Mouse (Mus musculus): ENCODE measurements around the gene Barhl1.

The Barhl1 gene

DNA sequence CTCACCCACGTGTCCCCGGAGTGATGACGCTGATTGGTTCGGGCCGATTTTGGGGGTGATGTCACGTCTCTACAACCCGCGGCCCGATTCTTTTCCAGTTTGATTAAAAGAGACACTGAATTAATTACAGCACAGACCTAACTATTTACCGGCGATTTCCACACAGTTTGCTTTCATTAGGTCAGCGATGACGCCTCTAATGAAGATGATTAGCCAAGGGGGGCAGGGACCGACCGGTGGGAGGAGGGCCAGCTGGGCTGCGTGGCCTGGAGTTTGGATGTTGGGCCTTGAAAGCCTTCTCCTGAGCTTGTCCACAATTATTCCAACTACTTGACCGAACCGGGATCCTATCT is at the start of gene Barhl1:
Barhl1 (minus strand) TSS at position 156 of the 353 bp plus-strand sequence.
- DNase-seq, result peak; percentile 79

DNA sequence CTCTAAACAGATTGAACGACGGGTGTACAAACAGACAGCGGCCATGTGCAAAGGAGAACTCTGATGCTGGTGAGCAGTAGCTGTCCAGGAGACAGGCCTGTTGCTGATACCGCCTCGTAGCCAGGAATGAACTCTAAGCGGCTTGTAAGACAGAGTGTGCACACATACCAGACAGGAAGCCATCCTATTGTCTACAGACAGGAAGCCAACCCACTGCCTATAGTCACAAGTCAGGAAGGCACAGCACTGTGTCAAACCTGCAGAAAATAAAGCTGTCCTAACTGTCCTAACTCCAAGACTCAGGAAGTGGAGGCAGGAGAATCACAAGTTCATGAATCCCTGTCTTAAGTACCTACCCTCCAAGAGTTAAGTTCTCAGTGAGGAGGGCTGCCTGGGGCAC is 47.1 kb upstream of the Barhl1 start:
- no peak for DNase-seq

DNA sequence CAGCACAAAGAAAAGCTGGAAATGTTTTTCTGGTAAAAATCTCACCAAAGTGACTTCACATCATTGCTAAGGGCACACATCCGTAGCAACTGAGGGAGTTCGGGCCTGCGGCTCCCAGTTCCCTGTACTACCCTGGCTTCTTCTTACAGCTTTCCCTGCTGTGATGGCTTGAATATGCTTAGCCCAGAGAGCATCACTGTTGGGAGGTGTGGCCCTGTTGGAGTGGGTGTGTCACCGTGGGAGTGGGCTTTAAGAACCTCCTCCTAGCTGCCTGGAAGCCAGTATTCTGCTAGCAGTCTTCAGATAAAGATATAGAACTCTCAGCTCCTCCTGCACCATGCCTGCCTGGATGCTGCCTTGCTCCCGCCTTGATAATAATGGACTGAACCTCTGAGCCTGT is 45.2 kb upstream of the Barhl1 start:
- no peak for DNase-seq

DNA sequence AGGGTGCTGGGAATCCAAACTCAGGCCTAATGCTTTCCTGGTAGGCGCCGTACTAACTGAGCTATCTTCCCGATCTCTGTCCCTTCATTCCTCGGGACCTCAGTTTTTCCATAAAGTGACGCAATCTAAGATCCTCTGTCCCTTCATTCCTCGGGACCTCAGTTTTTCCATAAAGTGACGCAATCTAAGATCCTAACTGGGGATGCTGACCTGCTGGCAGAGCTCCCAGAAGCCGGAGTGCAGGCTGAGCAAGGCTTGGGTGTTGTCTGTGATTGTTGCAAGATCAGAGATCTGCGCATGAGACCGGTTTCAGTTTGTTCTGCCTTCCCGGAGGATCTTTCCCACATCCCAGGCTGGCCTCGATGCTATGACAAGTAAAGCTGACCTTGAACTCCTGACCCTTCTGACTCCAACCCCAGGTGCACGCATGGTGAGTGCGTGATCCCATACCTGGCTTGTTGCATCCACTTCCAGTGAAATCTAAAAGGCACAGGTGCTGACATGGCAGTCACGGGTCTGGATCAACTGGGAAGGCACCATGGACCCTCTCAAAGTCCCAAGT is 44.6 kb upstream of the Barhl1 start:
- DNase-seq, result no peak

DNA sequence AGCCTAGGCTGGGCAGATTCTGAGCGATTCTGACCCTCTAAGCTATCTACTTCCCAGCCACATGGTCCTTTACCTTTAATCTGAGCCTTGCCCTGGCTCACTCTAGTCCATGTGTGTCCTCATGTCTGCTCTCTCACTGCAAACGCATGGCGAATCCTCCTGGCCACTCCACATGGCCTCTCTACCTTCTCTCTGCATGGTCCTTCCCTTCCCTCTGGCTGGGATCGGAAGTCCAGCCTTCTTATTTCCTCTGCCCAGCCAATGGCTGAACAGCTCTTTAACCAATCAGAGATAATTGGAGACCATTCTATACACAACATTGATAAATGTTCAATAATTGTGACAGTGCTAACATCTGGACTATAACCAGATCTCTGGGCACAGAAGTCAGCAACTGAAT is 40.4 kb upstream of the Barhl1 start:
- DNase-seq, result no peak

DNA sequence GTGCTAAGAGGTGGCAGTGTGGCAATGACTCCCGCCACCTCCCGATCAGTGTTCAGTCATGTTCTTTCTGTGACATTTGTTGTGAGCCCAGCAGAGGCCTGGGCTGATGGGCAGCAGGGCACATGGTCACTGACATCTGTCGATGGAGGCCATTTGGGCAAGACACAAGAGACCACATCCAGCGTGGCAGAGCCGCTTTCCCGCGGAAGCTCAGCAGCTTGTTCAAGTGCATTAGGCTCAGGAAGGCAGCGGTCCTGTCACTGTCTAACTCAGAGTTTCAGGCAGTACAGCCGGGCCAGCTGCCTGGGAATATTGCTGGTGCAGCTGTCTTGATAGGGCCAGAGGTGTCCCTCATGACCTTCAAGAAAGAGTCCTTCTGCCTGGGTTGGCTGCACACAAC is 38.1 kb upstream of the Barhl1 start:
- no peak for DNase-seq

DNA sequence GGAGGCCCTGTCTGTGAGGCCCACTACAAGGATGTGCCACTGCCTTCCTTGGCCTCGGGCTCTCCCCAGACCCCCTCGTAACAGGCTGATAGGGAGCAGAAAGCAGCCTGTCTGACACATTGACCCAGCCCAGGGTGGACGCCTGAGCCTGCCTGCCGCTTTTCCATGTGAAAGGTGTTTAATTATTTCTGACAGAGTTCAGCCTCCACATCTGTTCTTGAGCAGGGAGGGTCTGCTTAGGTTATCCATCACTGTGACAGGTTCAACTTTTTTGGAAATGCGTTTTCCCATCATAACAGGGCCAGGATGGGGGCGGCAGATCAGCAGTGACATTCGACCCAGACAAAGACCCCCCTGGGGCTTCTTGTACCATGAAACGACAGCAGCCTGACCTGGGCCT is 36.5 kb upstream of the Barhl1 start:
- no peak for DNase-seq

DNA sequence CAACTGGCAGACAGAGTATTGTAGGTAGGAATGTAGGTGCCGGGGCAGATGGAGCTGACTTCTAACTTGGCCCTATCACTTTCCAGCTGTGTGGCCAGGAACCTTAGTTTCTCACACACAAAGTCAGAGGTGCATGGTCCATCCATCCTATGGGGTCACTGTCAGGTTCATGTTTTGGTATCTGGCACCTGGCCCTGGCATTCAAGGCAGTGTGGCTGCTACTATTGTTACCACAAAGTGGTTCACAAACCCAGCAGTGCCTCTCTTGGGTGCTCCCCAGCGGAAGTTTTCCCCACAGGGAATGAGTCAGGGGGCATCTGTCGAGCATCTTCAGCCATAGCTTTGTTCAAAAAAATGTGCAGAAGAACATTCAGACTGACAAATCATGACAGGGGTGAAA is 29.8 kb upstream of the Barhl1 start:
- DNase-seq, result no peak

DNA sequence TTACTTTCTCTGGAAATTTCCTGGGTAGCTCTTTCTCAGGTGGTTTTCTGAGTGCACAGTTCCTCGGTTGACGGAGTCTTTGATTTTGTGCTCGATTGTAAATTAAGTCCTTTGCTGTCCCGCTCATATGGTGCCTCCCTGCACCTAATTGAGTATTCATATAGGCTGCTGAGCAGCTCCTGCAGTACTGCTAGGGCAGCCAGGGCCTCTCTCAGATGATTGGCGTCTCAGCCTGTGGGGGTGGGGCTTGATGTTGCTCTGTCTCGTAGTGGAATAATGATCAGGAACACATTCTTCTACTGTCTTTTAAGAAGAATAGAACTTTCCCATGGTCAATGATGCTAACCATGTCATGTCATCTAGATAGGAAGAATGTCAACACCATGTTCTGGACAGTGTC is 28.9 kb upstream of the Barhl1 start:
- DNase-seq, result no peak

DNA sequence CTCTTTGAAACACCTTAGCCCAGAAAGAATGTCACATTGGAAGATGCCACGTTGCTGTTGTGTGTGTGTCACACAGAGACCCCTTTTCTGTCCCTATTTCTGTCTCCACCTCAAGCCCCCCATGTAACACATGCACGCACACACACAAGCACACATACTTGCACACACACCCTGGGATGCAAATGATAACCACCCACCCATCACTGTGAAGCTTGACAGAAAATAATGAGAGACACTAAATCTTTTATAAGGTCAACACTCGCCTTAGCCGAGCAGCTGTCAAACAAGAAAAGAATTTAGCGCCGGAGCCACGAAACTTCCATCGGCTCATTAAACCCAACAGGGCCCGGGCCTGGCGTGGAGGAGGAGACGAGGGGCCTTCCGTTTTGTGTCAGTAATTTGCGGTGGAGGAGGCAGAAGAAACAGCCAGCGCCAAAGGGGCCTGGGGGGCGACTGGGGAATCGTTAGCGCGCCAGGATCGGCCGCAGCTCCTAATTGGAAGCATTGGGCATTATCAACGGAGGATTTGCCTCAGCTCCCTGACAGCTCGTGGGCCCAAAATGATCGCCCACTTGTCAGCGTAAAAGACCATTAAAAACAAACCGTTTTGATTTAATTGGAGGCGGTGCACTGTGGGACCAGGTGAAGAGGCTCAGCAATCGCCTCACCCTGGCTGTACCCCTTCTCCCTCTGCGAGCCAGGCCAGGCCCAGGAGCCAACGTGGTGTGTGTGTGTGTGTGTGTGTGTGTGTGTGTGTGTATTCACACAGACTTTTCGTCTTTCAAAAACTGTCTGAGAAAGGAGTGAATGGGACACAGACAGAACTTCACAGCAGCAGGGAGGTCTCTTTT is 27.4 kb upstream of the Barhl1 start:
- no peak for DNase-seq

DNA sequence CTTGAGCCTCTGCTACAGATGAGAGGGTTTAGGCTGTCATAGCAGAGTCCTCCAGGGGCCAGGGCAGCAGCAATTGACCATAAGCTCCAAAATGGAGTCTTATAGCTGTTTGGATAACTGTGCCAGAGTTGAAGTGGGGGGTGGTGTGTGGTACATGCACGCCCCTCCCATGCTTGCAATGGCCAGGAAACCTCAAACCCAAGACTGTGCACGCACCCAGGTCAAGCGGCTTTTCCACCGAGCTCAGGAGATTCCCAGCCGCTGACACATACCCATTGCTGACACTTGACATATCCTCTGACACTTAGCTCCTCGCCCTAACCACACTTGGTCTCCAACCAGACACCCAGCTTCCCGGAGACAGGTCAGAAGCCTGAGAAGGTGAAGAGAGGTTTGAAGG is 22.5 kb upstream of the Barhl1 start:
- no peak for DNase-seq

DNA sequence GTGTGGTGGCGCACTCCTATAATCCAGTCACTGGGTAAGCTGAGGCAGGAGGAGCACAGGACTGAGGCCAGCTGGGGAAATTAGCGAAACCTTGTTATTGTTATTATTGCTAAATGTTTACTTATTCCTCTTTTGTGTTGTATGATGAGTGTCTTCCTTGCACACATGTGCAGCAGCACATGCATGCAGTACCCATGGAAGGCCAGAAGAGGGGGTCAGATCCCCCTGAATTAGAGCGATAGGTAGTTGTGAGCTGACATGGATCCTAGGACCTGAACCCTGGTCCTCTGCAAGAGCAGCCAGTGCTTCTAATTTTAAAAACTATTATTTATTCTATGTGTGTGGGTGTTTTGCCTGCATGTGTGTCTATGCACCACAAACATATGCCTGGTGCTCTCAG is 14.1 kb upstream of the Barhl1 start:
- DNase-seq, result no peak

DNA sequence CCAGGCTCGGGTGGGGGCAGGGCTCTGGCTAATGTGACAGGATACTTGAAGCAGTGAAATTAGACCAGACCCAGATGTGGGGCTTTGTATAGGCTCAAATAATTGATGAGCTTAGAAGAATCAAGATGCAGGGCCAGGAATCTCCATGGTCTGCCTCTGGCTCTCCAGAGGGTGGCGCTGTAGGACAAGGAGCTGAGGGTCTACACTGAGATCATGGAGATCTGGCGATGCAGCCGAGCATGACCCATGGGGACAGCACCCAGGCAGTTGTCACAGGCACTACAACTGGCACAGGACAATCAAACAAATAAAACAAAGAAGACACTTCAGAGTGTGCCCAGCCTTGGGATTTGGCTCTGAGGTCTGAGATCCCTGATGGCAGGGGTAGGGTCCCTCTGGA is 7.4 kb upstream of the Barhl1 start:
- peak; percentile 63 for DNase-seq

DNA sequence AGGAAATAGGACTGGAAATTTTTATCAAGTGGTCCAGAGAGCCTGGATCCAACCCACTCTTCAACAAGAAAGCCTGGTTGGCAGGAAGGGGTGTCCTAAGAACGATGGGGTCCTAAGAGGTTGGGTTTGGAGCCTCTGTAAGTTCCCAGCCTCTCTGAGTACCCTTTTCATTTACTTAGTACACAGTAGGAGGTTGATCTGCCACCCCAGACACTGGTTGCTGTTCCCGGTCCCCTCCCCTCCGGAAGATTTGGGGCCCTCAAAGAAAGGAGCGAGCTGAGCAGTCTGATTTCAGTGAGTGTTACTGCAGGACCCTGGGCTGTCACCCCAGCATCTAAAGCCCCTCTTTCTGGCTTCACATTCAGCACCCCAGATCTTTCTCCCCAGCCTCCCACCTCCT is 2.5 kb upstream of the Barhl1 start:
- DNase-seq, result no peak

DNA sequence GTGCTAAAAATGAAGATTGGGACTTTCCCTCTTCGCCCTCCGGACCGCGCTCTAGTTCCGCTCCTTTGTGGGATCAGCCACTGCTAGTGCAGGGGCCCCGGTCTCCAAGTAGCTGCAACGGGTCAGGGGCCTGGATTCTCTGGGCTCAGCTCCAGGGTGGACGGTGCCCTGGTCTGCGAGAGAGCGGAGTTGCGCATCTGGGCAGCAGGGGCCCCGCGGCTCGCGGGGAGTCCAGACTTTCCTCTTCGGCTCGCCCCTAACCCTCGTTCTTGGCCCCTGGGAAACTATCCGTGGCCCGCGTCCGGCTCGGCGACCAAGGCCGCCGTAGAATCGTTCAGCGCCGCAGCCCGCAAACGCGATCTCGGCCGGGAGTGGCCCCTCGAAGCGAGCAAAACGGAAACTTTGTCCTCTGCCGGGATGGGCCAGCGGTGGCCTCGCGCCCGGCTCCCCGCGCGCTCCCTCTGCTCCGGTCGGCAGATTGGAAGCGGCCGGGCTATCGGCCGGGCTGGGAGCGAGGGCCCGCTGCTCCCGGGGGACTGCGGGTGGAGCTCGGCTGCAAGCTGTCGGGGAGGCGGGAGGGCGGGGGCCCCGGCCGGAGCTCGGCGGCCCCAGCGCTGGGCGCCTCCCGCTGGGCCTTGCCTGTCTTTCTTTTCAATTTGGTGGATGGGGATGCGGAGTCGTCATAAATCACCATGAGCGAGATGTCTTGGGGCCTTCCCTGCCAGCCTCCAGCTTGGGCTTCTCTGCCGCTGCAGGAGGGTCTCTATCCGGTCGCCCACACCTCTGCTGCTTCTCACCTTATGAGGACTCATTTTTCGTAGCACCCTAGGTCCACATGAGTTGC is 1.3 kb upstream of the Barhl1 start:
- DNase-seq, result peak; percentile 48

DNA sequence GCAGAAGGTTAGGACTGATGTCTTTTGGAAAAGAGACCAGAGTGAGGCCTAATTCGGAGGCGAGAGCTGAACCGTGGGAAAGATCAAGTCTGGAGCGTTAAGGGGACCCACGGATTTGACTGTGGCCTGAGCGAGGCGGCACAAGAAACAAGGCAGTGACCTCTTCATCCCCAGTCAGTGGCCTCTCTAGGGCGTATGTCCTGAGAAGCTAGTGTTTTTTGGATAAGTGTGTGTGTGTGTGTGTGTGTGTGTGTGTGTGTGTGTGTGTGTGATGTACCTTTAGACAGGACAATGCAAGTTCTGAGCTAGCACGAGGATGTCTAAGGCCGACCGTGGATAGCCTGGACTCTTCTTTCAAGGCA is 669 bp upstream of the Barhl1 start:
- DNase-seq, result peak; percentile 22

DNA sequence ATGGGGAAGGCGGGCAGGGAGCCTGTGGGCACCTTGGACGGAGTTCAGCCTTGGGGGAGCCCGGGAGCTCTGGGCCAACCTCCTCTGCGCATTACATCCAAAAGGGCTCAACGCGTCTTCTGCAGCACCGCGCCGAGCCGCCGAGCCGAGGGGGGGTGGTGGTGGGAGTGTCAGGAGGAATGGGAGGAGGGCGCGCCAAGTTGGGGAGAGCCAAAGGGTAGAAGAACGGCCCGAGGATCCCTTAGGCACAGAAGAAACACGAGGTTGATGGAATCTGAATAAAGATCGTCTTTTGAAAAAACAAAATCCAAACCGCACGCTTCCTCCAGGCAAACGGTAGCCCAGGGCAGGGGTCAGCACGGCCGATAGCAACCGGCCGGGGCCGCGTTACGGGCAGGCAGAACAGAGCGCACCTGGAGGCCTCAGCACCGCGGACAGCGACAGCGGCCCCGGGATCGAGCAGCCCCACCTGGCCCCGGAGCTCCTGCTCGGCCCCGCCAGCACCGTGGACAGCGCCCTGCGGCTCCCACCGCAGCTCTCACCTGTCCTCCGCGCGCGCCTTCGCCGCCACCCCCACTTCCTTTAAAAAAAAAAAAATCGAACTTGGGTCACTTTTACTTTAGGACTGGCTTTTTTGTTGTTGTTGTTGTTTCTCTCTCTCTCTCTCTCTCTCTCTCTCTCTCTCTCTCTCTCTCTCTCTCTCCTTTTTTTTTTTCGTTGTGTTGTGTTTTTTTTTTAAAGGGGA is 528 bp downstream of the Barhl1 start:
- DNase-seq, result peak; percentile 67

DNA sequence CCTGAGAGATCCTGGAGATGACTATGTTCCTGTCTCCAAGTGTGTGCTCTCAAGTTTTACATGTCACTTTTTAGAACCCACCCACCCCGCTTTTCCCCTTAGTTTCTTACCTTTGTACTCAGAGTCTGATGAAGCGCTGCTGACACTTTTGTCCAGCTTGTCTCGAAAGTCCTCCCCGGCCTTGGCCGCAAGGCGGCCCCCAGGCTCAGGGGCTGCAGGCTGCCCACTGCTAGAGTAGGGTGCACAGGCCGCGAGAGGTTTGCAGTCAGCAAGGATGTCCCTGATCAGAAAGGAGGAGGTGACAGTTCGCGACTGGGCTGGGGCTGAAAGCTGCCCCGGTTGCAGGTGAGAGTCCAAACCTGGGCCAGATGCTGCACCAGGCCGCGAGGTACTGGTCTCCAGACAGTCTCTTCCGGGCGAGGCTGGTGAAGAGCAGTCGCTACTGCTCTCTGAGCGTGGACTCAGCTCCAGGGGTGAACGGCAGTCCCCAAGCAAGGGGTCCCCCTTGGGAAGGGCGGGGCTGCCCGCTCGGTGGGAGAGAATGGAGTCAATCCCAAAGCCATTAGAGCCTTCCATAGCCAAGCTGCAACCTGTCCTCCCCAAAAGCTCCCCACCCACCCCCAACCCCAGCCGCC is 1.2 kb downstream of the Barhl1 start:
- DNase-seq, result peak; percentile 52

DNA sequence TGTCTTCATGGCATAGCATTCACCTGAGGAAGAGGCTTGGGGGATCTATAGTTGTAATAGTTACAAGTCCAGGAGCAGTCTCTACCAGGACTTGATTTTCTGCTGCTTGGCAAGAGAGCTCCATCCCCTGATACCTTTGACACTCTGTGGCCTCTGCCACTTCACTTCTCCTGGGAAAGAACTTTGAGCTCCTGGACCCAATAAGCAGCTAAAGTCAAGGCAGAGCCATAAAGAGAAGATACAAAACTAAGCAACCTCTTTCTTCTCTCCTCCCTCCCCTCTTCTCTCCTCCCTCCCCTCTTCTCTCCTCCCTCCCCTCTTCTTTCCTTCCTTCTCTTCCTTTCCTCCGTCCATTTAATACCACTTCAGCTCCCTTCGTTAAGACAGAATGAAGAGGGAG is 2.3 kb downstream of the Barhl1 start:
- no peak for DNase-seq

DNA sequence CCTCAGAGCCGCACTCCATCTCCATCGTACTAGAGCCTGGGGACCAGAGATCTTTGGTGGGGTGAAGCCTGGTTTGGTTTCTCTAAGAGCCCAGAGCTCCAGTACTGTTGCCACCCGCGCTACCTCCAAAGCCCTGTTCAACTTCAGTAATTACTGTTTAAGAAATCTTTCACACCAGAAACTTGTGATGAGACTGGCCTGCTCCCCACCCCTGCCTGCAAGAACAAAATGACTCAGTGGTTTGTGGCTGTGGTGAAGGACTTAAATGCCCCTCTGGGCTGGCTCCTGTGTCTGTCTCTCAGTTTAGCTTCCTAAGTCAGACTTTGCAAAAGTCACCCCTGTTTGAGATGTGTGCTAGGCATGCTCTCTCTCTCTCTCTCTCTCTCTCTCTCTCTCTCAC is 3.5 kb downstream of the Barhl1 start:
- no peak for DNase-seq

DNA sequence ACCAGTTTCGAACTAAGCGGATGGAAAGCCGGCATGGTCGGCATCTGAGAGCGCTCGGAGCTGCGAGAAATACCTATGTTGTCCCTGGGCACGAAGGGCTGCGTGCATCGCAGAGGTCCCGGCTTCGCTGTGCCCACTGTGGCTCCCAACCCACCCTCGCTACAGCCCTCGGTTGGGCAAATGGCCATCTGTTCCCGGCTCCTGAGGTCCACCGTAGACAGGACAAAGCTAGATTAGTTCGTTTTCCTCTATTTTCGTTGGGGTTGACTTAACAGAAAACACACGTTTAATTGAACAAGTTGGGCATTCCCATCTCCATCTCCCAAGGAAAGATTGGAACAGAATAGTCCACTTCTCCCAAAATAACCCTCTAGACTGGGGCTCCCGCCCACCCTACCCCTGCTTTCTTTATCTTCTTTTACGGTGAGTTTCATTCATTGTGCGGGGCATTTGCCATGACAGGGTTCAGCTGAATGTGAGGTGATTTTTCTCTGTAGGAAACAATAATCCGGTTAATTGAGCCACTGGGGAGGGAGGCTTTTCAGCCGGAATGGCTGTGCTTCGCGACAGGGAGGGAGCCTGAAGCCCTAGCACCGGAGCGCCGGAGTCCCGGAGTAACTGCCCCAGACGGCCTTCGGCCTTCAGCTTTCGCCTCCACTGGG is 4.3 kb downstream of the Barhl1 start:
- DNase-seq, result no peak

DNA sequence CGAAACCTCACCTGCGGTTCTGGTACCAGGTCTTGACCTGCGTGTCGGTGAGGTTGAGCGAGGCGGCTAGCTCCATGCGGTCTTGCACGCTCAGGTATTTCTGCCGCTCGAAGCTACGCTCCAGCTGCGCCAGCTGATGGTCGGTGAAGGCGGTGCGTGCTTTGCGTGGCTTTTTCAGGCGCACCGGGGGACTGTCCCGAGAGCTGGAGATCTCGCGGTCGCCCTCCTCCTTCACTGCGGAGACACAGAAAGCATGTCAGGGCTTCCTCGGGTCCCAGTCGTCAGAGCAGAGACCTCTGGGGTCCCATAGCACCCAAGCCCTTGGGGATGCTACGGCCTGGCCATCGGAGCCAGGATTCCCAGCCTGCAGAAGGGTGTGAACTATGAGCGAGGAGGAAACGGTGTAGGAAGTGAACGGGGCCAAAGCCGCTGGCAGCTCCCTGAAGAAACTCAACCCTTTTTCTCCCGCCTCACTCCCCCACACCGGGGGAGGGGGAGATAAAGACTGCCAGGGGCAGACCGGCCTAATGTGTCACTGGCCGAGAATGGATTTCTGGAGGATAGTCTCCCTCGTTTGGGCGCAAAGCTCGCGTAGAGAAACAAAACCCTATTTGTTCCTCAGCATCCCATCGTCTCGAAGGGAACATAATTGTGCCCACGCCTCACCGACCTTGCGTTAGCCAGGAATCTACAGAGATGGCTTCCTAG is 5.0 kb downstream of the Barhl1 start:
- peak; percentile 12 for DNase-seq

All from cerebellum, adult 9-11 months (tissue).